Mouse (Mus musculus): ENCODE data around the gene Slc24a4.

- TF ChIP-seq E2F4 (IDR thresholded peaks at IDR 0.05; ENCODE audit: insufficient replicate concordance, low read depth, low read length) (no peak), CTCF (conservative IDR thresholded peaks at IDR 0.05 in 1 of 2, IDR thresholded peaks at IDR 0.05 in 1 of 2; ENCODE audit: low read depth in 2 of 2, low read length in 2 of 2) (no peak), MYC (IDR thresholded peaks at IDR 0.05; ENCODE audit: low read depth, low read length) (no peak), MAX (IDR thresholded peaks at IDR 0.05; ENCODE audit: low read length) (no peak), MAZ (IDR thresholded peaks at IDR 0.05; ENCODE audit: low read depth, low read length) (no peak), POLR2A (IDR thresholded peaks at IDR 0.05; ENCODE audit: low read depth, low read length) (no peak), TBP (conservative IDR thresholded peaks at IDR 0.05; ENCODE audit: low read depth, low read length) (no peak)
These were observed 168.4 kb downstream of the Slc24a4 start for GRCm38 (mm10) chr12:102296967-102297366.
